Mouse (Mus musculus) kidney, postnatal 36 days (tissue): ENCODE measurements around the gene Gldc.

Experiments used
- DNase-seq, 2 experiments: peaks; one replicate each; pipeline ENCODE4 v3.0.0; 2021 to 2022; ENCODE audit warnings: mixed read lengths in 2 of 2

Gene Gldc

DNA sequence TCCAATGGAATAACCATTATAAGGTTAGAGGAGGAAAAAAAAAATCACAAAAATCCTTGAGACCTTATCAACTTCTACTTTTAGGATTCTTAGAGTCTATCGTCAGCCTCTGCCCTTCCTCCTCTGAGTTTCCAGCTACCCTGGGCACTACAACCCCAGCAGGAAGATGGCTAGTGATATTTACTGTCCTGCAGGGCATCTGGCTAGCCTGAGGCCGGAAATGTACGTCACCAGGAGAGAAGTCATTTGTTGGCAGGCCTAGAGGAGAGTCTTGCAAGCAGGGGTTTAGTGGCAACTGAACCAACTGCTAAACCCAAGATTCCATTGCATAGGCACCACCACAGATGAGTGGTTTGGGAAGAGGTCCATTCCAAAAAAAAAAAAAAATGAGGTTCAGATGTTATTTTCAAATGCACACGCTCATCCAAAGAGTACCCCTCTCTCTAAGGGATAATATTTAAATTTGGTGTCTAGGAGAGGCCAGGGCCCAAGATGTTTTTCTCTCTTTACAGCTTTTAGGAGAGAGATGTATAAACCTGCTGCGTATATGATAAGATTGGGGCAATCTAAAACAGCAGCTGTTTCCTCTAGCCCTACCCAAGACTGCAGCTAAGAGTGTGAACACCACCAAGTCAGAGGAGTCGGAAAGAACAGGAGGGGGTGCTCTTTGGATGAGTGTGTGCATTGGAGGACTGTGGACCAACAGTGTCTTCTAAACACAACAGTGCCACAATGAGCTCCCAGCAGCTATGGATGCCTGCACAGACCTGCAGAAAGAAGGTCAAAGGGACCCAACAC lies 70.0 kb downstream of the Gldc start:
- no peak for DNase-seq

DNA sequence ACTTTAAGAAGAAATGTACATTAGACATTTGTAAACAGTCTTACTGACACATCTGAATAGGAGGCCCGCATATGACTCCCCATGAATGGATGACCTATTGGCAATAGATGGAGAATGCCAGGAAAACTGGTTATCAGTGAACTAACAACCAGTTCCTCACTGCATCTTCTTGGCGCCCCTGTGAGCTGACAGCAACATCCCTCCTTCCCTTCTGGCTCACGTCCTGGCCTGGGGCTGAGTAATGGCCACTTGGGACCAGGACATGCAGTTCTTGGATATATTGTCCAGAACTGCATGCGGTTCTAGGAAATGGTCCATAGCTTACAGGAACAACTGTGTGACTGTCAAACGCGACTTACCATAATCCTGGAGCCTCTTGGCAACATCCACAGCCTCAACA lies 72.6 kb downstream of the Gldc start:
- no peak for DNase-seq

DNA sequence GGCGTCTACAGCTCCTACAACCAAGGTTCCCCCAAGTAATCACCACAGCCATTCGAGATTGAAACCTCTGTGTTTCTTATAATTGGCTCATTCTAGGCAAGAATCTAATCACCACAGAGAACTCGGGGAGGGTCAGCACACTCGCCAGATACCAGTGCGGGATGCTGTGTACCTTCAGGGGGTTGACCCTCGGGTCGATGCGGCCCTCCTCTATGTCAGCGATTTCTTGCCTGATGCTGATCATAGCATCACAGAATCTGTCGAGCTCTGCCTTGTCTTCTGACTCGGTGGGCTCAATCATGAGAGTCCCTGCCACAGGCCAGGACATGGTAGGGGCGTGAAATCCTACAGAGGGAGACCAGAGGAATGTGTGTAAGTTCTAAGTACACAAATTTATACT lies 74.7 kb downstream of the Gldc start:
- no peak for DNase-seq

DNA sequence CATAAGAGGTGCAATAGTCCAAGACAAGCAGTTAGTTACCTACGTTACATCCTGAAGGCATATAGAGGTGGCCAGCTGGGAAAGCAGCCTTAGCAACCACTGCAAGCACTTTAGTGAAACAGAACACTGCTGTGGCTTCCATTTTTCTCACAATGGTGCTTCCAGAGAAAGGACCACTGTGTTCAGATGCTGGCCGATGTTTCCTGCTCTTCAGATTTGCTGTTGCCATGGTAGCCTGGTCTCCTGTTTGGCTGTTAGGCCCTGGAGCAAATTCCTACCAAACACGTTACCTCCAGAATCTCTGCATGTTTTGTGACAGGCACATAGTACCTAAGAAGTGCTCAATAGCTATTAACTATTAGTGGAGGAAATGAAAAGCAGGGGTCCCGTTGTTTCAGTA lies 78.2 kb downstream of the Gldc start:
- no peak for DNase-seq

DNA sequence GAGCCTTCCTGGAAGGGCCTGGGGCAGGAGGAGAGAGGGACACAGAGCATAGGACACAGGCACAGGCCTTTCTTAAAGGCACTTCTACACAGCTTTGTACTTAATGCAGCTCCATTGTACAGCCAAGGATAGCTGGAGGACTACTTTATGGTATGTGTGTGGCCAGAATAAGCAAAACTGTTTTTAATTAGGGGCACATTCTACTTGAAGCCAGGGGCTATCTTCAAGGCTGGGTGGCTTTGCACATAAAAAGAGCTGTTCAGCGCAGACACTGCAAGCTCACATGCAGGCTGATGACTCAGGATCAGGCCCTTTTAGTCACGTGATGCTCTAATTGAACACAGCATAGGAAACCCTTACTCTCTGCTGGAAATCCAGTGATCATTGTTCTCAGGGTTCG lies 79.0 kb downstream of the Gldc start:
- DNase-seq: peak in 1 of 2 experiments; percentile 27

DNA sequence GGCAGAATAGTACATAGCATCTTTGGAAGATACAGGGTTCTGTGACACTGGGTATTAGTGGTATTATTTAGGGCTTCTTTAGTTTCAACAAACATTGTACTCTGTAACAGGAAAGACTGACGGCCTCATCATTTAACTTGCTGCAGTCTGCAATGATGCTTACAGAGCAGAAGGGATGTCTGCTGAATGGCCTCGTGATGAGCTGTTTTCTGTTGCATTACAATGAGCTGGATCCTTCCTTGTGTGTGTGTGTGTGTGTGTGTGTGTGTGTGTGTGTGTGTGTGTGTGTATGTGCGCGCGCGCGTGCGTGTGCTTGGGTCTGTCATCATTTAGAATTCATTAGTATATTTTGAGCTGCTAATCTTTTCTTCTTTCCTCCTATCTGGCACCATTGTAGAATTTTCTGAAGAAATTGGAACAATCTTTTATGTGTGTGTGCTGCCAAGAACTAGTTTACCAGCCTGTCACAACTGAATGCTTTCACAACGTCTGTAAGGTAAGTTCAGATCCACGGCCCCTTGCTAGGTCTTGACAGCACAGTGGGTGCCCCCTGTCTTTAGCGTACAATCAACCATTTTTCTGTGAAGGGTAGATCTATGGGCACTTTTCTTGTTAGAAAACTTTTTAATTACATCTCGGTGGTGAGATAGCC lies 83.5 kb downstream of the Gldc start:
- no peak for DNase-seq

DNA sequence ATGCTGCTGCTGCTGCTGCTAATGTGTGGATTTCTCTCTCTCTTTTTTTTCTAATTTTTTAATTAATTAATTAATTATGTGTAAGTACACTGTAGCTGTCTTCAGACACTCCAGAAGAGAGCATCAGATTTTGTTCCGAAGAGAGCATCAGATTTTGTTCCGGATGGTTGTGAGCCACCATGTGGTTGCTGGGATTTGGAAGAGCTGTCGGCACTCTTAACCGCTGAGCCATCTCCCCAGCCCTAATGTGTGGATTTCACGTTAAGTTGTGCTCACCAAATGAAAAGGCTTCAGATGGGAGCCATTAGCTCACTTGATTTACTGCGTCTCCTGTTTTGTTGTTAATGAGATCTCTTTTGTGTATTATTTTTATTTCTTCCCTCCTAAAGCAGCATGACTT lies 85.1 kb downstream of the Gldc start:
- no peak for DNase-seq

DNA sequence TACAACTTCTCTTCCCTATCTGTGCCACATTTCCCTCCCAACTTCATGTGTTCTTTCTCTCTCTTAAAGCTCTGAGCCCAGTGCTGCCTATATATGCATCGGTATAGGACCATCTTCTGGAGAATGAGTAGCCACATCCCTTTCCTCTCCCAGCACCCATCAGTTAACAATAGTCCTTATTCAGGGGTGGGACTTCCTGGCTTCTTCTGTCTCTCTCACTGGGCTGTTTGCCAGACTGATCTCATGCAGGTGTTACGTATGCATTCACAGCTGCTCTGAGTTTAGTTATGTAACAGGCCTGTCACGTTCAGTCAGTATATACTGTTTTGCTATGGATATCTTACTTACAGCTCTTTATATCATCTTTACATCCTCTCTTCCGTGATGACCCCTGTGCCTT lies 109.4 kb downstream of the Gldc start:
- DNase-seq: peak in 1 of 2 experiments; percentile 3

DNA sequence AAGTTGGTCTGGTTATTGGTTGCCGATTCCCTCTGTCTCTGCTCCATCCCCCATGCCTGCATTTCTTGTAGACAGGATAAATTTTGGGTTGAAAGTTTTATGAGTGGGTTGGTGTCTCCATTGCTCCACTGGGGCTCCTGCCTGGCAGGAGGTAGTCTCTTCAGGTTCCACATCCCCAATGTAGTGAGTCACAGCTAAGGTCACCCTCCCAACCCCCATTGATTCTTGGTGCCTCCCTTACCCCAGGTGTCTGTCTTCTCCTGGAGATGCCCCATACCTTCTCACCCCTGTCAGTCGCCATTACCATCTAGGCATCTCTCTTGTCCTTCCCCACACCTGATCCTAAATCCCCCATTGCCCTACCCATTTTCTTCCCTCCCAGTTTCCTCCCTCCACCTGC lies 121.0 kb downstream of the Gldc start:
- no peak for DNase-seq

DNA sequence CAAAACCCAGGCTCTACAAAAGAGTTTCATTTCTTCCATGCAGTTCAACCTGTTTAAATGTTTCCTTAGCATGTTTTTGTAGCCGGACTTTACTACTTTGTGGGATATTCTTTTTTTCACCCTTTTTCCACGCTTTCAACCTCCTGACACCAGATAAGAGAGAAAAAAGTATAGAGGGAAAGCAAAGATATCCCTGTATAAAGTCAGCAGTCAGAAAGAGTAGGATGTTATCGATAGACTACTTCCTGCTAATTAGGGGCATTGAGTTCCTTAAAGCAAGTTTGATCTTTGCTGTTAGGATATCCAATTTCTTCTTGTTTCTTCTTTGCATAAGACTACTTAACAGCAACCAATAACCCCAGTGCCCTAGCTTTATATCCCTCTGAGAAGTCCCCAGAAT lies 123.8 kb downstream of the Gldc start:
- DNase-seq: no peak

DNA sequence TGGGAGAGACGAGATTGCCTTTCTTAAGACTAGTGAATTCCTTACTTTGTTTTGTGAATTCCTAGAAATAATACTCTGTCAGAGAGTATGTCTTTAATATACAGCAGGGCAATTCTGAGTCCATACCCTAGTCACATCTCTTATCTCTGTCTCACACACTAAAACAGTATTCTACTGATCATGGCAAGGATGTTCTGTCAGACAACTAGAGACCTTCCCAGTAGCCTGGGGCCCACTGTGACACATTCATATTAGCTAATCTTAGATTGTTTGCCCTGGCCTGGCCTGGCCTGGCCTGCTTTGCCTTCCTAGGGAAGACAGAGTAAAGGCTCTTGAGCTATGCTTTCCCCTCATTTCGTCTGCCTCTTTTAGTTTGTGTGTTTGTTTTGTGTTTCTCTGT lies 124.6 kb downstream of the Gldc start:
- DNase-seq: no peak
